Mouse (Mus musculus) splenic B cell, adult 2 months (primary cell): ENCODE results near the gene Mlh1.

Source experiments
- DNase-seq: peaks from one replicate; pipeline ENCODE4 v3.0.0-alpha.2; 2011; ENCODE audit warnings: low read depth, low spot score
- H3K27me3 ChIP-seq: 2 replicates; pipeline ENCODE4 v1.6.1; 2012; ENCODE audit warnings: mild to moderate bottlenecking, low read length, moderate library complexity, mixed read lengths; ENCODE audit not compliant: control insufficient read depth, poor library complexity, insufficient read depth, severe bottlenecking
- H3K36me3 ChIP-seq: 2 replicates; pipeline ENCODE4 v1.6.1; 2012; ENCODE audit warnings: mild to moderate bottlenecking, low read length, moderate library complexity, mixed read lengths; ENCODE audit not compliant: control insufficient read depth, poor library complexity, insufficient read depth, severe bottlenecking

Mlh1 gene

DNA sequence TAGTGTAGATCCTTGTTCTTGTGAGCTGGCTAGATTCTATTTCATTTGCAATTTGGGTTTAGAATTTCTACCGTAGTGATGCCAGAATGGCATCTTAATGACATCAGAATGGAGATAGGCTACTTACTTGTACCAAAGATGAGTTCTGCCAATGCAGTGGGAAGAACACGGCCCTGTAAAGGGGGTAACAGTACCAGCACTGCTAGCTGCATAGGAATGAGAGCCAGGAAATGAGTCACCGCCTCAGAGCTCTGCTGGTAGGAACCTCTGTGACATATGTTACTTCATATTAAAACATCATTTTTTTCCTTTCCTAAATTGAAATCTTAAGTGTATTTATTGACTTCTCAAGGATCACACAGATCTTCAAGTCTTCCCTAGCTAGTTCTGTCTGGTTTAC lies 89.4 kb downstream of the Mlh1 start:
- Histone ChIP-seq H3K27me3 (no peaks in the 10 kb centered on the region), H3K36me3 (0 out of 2 replicates have a peak, but pooled peaks cover 1% of the 10 kb centered on the region)
- DNase-seq: no peak

DNA sequence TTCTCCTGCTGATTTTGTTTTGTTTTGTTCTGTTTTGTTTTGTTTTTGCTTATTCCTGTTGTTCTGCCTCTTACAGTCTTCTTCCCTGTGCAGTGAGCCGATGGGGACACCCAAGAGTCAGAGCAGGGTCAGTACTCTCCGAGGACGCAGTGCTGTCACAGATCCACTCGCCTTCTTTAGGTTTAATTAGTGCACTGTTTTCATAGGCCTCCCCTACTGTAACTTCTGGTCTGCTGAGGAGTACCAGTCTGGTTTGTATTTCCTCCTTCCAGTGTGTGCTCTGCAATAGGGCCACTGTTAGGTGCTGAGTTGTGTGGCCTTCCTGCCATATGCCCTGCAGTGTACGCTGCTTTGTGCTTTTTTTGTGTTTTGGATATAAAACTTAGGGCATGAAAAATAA lies 92.6 kb downstream of the Mlh1 start:
- Histone ChIP-seq H3K27me3 (no peaks in the 10 kb centered on the region), H3K36me3 (no peaks in the 10 kb centered on the region)
- no peak for DNase-seq
